Mouse (Mus musculus) thymus, postnatal 4 days (tissue): ENCODE measurements around the gene Atp1b1.

Experiments used
- DNase-seq: peaks from one replicate; pipeline ENCODE4 v3.0.0; 2021

Atp1b1 gene

DNA sequence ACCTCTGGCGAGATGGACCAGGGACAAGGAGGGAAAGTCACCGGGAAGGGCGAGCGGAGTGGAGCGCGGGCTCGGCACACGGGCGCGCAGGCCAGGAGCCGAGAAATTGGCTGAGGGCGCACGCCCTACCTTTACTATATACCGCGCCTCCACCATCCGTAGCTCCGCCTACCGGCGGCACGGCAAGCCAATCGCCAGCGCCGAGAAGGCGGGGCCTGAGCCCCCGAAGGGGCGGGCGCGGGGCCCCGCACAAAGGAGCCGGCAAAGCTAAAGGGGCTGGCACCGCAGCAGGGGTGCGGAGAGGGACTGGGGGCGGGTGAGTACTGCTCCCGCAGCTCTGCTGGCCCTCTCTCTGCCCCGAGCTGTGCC lies at the start of gene Atp1b1:
Gene Atp1b1 (minus strand): TSS at position 111 of the 369 bp plus-strand sequence.
- DNase-seq, result peak; percentile 97

GRCm38 (mm10) chr1:164505096-164505495 lies 46.9 kb upstream of the Atp1b1 start:
- DNase-seq, result no peak

- peak; percentile 43 for DNase-seq
These were observed 45.1 kb upstream of the Atp1b1 start for GRCm38 (mm10) chr1:164503140-164503730.

- DNase-seq, result no peak
These were observed 44.1 kb upstream of the Atp1b1 start for GRCm38 (mm10) chr1:164502231-164502630.

GRCm38 (mm10) chr1:164494741-164495512 lies 36.8 kb upstream of the Atp1b1 start:
- DNase-seq, result no peak

DNA sequence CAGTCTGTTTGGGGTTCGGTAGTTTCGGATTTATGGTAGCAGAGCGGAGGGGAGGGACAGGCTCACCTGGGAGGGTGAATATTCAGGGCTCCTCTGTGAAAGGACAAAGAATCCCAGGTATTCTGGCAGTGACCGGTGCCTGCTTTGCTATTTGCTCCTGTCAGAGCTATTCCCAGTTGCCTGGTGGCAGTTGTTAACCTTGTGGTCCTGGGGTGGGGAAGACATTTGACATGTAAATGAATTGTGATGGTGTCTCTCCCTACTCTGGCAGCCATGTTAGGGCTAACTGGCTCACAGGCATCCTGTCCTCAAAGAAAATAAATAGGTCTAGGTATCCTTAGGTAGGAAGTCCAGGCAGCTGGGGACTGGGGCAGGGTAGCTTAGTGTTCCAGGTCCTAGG lies 36.1 kb upstream of the Atp1b1 start:
- DNase-seq, result no peak

DNA sequence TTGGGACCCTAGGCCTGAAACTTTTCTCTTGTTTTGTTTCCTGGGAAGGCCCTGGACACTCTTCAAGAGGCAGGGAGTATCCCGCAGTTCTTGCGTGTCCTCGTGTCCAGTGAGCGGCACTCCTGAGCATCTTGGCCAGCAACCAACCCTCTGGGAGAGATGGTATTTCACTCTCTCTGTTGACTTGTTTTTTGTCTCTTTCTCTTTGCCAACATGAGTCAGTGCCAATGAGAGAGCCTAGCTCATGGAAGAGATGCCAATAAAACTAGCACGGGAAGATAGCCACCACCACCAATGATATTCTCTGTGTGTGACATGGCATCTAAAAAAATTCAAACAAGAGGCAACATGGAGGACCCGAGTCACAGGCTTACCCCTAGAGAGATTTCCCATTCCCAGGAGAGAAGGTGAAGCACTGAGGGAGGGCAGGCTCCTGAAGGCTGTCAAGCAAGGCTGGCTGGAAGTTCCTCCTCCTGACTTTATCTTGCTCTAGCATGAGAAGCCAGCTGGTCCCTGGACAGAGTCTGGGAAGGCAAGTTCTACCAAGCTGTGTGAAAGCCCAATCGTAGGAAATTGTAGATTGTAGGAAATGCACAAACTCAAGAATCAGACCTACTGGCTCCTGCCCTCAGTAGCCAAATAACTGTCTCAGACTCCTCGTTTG lies 35.0 kb upstream of the Atp1b1 start:
- no peak for DNase-seq

- DNase-seq, result no peak
These were observed 34.3 kb upstream of the Atp1b1 start for GRCm38 (mm10) chr1:164492476-164492875.

DNA sequence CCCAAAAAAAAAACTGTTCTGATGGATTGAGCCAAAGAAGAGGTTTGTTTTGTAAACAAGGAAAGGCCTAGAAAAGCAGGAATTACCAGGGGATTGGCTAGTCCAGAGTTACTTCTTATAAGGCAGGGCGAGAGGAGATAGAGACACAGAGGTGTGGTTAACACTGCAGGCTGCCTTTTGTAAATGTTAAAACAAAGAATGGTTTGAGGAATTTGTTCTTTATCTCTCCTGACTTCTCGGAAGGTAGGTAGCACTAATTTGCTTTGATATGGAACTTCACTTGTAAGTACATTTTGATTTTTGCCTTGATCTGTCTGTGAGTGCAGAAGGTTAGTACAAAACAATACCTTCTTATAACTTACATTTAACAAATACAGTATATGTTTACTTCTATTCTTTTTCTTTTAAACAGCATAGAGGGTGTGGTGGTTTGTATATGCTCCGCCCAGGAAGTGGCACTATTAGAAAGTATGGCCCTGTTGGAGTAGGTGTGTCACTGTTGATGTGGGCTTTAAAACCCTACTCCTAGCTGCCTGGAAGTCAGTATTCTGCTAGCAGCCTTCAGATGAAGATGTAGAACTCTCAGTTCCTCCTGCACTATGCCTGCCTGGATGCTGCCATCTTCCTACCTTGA lies 31.9 kb upstream of the Atp1b1 start:
- DNase-seq, result no peak

- DNase-seq, result no peak
These were observed 25.6 kb upstream of the Atp1b1 start for GRCm38 (mm10) chr1:164483728-164484127.

DNA sequence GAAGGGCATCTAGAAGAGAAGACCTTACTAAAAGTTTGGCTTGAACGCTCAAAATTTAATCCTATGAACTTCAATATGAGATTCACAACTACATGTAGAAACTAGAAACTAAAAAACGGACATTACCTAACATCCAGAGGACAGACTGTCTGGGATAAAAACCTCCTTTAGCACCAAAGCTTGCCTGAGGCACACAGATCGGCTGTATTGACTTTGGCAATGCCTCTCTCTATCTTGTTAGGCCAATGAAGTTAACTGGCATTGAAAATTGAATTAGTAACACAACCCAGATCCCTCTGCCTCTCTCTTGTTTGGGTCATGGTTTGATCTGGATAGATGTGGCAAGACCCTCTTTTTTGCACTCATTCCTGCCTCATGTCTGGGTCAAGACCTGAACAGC lies 24.7 kb upstream of the Atp1b1 start:
- DNase-seq, result no peak

- no peak for DNase-seq
These were observed 23.6 kb upstream of the Atp1b1 start for GRCm38 (mm10) chr1:164481645-164482354.

GRCm38 (mm10) chr1:164480755-164481644 lies 22.8 kb upstream of the Atp1b1 start:
- DNase-seq, result no peak

- no peak for DNase-seq
These were observed 17.7 kb upstream of the Atp1b1 start for GRCm38 (mm10) chr1:164475895-164476294.

DNA sequence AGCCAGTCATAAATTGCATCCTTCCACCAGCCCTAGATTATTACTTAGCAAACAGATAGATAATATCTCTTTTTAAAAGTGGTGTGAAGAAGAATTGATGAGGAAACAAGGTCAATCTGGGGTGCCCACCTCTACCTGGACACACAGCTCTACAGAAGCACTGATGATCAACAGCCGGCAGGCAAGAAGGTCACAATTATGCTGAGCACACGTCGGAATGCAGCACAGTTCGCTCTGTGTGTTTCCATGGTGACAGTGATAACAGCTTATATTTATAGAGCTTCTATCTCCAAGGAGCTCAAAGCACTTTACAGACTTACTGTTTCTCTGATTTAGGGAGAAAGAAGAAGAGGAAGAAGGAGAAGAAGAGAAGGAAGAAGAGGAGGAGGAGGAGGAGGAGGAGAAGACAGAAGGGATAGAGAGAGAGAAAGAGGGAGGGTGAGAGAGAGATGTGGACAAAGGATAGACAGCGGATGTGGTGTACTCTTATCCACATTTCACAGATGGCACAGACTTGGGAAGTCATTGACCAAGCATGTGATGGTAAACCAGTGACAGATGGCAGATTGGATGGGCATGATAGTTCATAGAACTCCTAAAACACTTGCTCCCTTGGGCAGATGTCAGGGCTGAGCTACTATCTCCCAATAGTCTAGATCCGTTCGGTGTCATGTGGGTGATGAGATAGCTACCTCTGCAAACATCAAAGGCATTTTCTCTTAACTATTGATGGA lies 16.8 kb upstream of the Atp1b1 start:
- no peak for DNase-seq

DNA sequence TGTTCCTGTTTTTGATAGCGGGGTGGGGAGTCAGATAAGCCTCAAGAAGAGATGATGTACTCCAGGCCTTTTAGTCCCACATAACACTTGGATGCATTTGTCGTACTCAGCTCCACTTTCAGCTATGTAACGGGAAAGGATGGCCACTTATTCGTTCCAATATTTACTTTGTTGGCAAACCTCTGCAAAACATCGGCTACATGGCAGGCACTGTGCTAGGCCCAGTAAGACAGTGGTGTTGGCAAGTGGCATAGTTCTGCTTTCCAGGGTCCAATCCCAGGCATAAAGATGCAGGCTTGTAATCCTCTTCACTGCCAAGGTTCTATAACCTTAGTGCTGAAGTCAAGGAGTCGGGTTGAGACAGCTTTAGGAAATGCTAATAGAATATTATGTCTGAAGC lies 16.2 kb upstream of the Atp1b1 start:
- DNase-seq, result no peak

DNA sequence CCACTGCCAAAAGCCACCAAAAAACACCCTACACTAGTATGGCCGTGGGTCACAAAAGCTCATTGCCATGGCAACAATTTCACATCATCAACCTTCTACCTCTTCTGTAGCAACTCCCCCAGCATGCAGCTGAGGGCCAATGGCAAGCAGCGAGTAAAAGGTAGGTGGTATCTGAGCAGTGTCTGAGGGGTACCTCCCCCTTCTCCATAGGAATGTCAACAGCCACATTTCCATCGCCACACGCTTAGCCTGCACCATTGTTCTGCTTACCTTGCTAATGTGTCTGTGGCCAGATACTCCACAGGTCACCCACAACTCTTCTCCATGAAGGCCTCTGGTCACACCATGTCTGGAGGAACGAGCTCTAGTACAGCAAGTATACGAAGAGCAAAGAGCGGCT lies 15.2 kb upstream of the Atp1b1 start:
- no peak for DNase-seq

DNA sequence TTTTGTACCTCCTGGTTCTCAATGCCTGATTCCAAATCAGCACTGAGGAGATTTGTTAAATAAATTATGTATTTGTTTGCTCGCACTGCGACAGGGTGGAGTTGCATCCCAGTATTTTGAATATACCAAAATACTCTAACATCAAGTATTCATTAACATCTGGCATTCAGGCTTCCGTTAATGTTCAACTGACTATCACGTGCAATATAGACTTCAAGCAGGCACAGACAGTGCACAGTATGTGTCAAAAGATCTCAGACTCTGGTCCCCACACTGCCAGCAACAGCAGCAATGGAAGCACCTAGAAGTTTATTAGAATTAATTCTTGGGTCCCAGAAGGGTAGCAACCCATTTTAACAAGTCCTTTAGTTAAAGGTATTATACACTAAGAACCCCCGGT lies 13.5 kb upstream of the Atp1b1 start:
- no peak for DNase-seq

GRCm38 (mm10) chr1:164470985-164471384 lies 12.8 kb upstream of the Atp1b1 start:
- DNase-seq, result no peak

DNA sequence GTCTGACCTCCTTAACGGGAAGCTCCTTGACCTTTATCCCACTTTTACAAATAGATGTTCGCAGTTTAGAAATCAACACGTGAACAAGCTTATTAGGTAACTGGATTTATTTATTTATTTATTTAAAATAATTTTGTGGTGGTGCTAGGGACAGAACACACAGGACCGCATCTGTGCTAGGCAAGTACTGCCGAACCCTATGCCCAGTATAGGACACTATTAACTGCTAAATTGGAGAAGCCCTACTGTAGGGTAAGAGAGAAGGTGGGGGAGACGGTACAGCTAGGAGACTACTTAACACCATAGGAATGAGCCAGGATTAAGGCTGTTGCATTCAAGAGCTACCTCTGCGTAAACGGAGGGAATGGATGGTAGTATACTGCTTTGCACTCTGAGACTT lies 10.2 kb upstream of the Atp1b1 start:
- no peak for DNase-seq

DNA sequence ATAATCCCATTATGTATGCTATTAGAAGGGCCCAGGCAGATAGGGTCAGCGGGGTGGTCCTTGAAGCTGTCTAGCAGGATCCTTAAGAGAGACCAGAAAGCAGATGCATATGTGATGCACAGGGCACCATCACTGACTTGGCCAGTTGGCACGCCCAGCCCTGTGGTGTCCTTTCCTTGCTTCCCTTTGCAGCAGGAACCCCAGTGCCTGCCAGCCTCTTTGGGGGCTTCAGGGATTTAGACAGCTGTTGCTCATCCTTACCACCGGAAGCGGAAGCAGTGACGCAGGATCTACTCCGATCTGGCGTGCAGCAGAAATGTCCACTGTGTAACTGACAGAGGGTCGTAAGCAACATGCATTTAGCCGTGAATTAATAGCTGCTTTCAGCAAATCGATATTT lies 9.3 kb upstream of the Atp1b1 start:
- no peak for DNase-seq
